Mouse (Mus musculus) v-Abl transformed pro-B cells (cell line): ENCODE results near the gene Dlx4.

ENCODE experiments used
- in situ Hi-C, 2 experiments: fragments of 400-800 bp; cut with MboI; formaldehyde crosslinking; loops; one replicate each; pipeline ENCODE4 v1.15.1; 2025; ENCODE audit not compliant: unreplicated experiment in 2 of 2

Dlx4 gene

DNA sequence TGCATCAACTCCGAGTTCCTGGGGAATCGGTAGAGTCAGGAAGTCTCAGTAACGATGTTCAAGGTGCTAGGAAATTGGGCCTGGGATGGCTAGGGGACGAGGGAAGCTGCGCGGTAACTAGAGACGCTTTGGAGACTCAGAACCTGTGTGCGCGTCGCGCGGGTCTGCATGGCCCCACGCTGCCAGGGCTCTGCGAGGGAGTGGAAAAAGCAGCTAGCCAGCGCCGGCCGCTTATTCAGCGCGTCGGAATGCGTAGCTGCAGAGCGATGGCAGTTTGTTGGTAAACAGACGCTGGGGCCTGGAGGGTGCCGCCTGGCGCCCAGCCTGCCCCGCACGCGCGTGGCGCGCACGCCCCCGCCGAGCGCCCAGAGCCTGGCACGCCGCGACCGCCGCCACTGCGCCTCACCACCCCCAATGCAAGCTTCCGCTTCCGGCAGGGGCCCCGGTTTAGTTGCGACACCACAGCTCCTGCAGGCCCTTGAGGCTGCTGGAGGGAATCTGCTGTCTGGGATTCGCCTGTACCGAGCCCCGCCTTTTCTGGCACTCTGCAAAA, at the start of gene Dlx4:
Dlx4 (minus strand) TSS at position 413 of the 553 bp plus-strand sequence.
- in situ Hi-C loops: no loop called here

DNA sequence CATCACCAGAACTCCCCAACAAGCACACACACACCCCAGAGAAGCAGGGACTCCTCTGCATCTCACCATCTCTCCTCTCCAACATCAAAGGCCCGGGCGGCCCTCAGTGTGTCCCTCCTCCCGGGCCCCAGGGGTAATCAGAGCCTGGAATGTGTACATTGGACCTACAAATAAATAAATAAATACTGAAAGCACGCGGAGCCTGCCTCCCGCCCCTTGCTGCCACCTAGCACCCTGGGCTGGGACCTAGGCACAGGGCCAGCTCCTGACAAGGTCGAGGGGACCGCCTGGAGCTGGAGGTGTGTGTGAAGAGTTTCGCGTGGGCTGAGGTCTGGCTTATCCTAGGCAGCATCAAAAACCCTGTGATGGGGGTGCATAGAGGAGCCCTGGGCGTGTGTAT, 43.8 kb upstream of the Dlx4 start:
- in situ Hi-C loops: no loop called here

DNA sequence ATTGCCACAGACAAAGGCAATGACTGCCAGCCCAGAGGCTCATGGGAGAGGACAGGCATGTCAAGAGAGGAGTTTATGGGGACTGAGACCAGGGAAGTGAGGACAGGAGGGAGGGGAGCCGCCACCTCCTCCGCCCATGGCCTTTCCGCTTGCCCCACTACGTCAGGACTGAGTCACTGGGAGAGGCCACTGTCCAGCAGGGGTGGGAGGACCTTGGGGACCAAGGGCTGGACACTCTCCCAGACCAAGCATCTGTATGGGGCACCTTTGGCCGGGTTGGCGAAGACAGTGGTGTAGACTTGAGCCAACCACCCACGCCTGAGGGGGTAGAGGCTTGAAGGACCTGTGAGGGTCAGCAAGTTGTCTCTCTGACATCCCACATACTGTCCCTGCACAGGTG, 40.8 kb upstream of the Dlx4 start:
- in situ Hi-C loops: no loop called here

DNA sequence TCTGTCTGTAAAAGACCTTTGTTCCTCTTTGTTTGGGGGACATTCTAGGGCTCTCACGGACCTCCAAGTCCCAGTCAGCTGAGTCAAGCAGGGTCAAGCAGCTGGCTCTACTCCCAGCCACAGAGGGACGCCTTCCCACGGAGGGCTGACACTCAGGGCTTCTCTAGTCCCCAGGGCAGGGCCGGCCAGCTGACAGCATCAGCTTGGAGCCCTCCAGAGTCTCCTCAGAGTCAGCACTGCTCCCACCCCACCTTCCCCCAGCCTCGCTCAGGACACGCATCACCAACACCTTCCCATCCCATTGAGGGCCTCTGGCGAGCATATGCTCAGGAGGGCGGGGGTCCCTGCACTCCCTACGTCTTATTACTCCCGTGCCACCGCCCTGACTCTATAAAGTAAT, 39.6 kb upstream of the Dlx4 start:
- in situ Hi-C loops: no loop called here

DNA sequence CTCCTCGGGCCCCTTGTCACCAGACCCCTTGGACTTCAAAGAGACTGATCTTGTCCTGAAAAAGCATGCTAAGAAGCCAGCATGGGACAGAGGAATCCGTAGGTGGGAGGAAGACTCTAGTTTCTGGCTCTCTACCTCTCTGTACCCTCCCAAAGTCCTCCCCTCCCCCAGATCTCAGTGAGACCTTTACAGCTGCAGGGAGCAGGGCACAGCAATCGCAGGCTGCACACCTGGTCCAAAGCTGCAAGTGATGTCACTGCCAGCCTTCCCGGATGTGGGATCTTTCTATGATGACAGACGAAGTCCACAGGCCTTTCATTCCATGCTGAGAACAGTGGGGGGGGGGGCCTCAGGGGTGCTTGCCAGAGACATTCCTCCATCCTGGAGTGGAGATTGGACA, 38.5 kb upstream of the Dlx4 start:
- in situ Hi-C loops: no loop called here

DNA sequence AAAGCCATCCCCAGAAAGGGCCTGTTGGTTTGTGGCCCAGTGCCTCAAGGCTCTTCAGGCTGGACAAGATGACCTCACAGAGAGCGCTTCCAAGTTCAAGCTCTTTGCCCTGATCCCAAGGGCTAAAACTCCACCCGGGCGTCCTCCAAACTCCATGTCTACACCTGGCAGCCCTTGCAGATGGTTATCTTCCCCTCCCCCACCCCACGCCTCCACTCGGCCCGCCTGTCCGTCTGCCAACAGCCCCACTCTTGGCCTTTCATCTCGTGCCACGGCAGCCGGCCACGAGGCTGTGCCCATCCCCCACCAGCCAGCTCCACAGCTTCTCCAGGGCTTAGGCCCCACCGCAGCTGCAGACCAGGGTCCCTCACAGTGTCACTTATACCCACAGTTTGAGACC, 33.2 kb upstream of the Dlx4 start:
- in situ Hi-C loops: no loop called here

DNA sequence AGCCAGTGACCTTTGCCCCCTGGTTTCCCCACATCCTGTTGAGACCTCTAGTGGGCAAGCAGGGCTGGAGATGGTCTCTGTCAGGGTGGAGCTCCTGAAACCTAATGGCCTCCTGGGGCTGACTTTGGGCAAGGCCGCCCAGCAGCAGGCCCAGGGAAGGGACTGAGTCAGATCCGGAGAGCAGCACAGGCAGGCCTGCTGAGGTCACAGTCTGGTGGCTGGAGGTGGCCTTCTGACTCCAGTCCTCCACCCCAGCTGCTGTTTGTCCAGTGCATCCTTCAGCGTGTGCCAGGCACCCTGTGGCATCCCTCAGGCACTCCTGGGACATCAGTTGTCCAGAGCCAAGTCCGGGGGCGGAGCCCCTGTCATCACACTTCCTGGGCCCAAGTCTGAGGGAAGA, 19.8 kb upstream of the Dlx4 start:
- in situ Hi-C loops: no loop called here

DNA sequence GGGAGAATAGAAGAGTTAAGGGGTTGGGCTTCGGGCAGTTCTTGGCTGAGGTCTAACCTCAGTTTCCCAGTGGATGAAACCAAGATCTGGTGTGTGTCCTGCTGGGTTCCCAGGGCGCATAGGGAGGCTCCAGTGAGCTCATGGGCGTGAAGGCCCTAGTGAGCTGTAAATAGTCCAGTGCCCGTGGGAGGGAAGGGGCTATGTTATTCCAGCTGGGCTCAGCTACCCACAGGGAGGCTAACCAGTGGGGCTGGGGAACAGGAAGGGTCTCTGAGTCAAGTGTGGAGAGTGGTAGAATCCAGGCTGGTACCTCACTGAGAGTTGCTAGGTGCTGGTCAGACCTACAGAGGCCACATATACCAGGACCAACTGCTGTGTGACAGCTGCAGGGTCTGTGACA, 15.6 kb upstream of the Dlx4 start:
- in situ Hi-C loops: no loop called here

DNA sequence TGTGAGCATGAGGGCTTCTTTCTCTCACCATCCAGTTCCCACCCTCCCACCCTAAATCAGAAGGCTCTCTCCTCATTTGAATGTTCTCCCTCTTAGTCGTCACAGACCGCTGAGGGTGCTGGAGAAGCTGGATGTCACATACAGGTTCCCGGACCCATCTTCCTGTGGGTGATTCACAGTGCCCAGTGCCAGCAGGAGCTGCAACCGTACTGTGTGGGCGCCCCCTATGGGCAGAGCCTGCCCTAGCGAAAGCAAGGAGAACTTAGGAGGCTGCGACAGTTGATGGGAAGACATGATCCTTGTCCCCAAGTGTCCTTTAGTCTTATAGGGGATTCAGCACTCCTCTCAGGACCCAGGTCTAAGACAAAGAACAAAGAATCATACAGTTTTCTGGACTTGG, 14.6 kb upstream of the Dlx4 start:
- in situ Hi-C loops: no loop called here

DNA sequence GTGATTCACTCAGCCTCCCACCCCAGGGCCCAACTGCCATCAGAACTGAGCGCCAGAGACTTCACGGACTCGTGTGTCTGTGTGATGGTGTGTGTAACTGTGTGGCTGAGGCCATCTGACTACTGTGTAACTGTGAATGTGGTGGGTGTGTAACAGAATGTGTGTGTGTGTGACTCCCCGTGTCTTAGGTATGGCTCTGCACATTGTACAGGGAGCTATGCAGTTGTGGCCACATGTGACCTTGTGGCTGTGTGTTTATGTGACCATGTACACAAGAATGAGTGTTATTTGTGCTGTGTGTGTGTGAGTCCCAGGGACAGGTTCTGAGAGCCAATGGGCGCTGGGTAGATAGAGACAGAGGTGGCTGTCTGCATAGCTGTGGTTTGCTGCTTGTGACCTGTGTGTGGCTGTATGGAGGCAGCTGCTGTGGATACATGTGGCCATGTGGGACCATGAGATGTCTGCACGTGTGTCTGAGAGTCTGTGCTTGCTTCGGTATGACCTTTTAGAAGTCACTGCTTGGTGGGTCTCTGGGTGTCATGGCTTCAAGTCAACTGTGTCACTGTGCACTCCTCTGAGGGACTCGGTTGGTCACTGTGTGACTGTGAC, 13.8 kb upstream of the Dlx4 start:
- in situ Hi-C loops: no loop called here

DNA sequence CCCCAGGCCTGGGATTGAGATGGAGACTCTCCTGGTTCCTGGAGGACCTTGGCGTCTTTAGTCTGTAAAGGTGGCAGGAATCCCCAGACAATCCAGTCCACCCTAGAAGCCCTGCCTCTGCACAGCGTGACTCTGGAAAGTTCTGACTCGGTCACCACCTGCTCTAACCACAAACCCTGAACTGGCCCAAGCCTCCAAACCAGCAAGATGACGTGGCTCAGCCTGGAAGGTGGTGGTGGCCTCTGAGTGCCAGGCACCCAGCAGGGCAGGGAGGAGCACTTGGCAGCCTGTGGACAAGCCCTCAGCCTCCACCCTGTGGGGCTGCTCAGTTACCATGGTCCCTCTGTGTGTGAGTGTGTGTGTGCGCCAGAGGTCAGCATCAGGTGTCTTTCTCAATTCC, 11.8 kb upstream of the Dlx4 start:
- in situ Hi-C loops: no loop called here

DNA sequence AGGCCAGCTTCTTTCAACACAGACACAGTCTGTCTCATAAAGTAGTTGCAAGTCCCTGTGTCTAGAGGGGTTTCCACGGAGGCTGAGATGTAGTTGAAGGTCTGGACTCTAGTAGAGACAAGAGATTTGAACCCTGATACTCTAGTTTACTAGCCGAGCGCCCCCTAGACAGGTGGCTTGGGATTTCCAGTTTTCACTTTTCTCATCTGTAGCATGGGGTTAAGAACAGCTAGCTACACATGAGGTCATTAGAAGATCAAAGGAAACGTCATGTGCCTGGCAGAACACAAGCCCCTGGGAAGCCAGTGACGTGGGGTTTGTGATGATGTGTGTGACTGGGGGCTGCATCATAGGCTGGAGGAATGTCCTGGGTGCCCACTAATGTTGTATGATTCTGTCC, 11.3 kb upstream of the Dlx4 start:
- in situ Hi-C loops: no loop called here

DNA sequence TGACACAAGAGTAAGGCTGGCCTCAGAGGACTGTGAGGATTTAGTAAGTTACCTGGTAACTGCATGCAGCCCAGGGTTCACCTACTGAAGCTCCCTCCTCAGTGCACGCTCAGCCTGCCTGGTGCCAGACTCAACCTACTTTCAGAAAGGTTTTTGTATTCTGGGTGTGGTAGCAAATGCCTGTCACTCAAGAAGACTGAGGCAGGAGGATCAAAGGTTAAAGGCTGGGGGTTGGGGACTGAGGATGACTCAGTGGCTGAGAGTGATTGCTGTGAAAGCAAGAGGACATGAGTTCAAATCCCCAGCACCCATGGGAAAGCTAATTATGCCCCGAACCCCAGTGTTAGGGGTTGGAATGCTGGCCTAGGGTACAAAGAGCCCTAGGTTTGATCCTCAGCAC, 9.4 kb upstream of the Dlx4 start:
- in situ Hi-C loops: no loop called here

DNA sequence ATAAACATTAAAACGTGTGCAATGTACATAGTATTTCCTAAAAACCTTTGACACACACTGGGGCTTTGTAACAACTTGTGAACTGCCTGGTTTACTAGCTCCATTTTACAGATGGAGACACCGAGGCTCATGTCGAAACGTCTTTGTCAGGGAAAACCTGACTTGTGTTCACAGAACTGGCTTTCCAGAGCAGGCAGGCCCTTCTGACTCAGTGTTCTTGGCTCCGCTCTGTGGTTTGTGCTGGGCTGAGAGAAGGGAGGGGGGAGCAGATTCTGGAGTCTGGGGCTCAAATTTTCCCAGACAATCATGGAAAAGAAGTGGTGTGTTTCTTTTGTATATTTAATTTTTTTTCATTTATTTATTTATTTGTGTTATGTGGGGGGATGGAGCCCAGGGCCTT, 7.6 kb upstream of the Dlx4 start:
- in situ Hi-C loops: no loop called here

DNA sequence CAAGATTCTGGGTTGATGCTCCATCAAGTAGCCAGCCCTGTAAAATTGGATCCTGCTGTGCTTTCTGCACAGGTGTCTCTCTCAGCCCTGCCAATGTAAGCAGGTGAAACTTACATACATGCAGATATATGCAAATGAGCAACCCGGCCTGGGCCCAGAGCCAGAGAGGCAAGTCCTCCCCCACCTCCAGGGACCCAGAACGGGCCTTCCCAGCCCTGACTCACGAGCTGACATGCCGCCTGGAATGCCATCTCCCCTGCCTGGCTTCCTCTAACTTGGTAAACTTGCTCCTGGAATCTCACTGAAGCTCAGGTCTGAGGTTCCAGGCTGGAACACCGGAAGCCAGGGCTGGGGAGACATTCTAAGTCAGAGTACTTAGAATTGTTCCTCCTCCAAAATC, 7.1 kb upstream of the Dlx4 start:
- in situ Hi-C loops: no loop called here

DNA sequence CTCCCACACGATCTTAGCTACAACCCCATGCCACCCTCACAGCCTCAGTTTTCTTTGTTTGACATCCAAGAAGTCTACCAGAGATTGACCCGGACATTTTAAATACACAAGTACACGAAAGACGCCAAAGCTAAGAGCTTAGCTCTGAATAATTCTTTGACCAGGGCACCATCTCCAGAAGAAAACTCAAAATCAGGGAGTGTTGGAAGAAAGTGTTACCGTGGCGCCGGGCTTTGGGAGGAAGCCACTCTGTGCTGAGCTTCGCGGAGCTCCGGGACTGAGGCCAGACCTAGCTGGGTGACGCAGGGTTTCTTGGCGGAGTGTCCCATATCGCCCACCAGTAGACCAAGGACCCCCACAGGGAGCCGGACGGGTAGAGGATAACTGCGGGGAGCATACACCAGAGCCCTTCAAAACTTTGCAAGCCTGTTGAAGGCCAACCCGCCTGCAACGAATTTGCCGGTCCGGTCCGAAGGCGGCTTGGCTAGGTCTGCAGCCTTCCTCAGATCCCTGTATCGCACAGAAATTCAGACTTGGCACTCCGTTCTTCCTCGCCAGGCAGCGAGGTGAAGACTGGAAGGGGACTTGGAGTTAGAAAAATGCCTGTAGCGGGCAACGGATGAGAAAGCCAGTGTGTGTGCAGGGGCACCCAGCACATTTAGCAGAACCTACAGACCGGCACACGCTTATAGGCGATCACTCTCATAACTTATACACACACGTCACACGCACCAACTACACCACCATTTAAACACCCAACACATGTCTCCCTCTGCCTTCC, 4.4 kb upstream of the Dlx4 start:
- in situ Hi-C loops: no loop called here

DNA sequence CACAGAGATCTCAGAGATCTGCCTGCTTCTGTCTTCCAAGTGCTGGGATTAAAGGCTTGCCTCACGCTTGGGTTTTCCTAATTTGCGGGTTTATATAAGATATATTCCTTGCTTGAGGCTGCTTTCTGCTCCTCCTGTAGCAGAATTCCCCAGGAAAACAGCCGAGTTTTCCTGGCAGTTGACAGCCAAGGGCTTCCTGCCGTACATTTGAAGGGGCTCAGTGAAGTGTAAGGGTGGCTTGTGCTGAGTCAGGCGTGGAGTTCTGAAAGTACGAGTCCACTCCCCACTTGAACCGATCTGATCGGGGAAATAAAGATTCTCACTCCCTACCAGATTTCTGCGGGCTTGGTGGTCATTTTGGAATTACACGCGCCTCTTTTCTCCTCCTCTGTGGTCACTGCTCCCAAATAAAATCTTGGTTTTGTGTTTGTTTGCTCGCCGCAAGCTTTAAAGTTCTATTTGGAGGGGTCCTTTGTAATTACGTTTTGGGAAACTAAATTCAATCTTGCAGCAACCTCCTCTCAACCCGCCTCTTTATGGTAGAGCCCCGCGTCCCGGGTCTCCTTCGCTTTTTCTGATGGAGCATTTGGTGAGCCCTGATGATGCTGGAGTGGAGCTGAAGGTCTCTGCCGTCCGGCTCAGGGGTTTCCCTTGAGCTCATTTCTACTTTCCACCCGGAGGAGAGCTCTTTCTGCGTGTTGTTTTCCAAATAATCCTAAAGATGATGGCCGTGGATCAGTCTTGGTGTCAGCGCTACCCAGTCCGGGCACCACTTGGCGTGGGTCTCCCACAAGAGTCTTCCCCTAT, 3.6 kb upstream of the Dlx4 start:
- in situ Hi-C loops: no loop called here

DNA sequence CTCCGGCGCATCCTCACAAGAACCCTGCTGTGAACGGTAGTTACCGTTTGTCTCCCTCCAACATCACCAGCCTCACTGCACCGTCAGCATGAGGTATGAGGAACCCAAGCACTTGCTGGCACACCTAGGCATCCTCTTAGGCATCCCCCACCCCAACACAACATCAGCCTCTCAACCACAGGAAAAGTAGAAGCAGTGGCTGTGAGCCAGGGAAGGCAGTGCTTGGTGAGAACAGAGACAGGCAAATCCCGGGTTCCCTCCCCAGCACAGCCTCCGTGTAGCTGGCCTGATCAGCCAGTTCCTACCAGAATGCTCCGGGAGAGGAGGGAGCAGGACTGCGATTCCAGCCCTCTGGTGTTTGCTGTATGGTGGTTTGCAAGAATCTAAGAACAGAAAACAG, 2.7 kb upstream of the Dlx4 start:
- in situ Hi-C loops: no loop called here

DNA sequence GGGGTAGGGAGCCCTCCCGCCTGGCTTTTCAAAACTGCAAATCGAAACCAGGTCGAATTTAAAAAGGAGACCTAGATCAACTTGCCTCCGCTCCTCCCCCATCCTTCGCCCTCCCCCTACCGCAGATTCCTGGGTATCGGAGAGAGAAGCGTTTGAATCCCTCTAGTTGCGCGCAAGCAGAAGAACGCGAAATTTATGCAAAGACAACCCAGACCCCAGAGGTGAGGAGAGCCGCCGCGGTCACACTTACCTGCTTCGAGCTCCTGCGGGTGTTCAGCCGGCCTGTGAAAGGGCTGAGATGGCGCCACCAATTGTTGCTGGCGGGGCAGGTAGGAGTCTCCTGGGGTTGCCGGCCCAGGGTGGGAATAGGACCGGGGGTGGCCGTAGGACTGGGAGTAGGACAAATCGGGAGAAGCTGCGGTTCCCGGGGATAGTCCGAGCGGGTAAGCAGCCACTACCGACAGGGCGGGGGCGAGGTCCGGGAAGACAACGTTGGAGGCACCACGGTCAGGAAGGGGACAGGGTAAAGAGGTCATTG, 1.0 kb downstream of the Dlx4 start:
- in situ Hi-C loops: no loop called here

DNA sequence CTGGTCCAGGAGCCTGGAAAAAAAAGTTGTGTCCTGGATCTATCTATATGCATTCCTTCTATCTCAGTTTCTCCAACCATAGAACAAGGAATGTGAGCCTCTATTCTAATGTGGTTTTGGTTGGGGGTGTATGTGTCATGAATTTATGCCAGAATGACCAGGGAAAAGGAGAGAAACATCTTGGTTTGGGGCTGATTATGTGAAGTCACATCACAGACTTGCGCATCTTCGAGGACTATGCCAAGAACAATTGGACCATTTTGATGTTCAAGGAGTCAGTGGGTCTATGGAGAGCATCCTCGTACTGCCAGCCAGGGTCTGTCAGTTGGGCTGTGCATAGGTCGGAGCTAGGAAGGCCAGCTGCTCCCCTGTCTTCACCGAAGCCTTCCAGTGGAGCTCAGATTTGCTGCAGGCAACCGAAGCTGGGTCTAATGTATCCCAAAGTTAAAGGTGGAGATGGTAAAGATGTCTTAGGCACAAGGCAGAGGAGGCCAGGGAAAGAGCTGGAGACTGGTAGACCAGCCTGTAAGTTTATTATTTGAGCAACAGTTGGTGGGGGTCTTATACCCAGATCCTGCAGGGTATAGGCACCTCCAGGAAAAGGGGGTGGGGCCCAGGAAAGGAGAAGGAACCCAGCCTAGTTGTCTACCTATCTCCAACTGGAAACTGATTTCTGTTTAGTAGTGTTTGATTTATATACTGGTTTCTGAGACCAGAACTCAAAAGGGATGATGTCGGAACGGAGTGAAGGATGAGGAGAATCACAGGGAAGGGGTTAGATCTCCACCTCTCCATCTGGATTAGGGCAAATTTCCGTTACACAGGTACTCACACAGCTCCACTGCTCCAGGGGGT, 1.7 kb downstream of the Dlx4 start:
- in situ Hi-C loops: no loop called here
